Mouse (Mus musculus) retina, postnatal 1 day (tissue): ENCODE results near the gene Zbtb1.
A peak's percentile ranks its signal among the peaks of the same experiment; 100 is the strongest.

Experiments
- DNase-seq: peaks from one replicate; pipeline ENCODE4 v3.0.0-alpha.2; 2012

The Zbtb1 gene

GRCm38 (mm10) chr12:76369978-76370830, at the start of gene Zbtb1:
TSS of gene Zbtb1 (plus strand) at chr12:76370266.
- peak; percentile 90 for DNase-seq

GRCm38 (mm10) chr12:76324679-76325431, 45.2 kb upstream of the Zbtb1 start, which contains the start of gene Akap5:
TSS of gene Akap5 (plus strand) at chr12:76324891.
- DNase-seq, result peak; percentile 90

- no peak for DNase-seq
Observed at GRCm38 (mm10) chr12:76326437-76327220, 43.4 kb upstream of the Zbtb1 start.

GRCm38 (mm10) chr12:76328567-76329354, 41.3 kb upstream of the Zbtb1 start:
- DNase-seq, result no peak

- DNase-seq, result no peak
Observed at GRCm38 (mm10) chr12:76333688-76334087, 36.4 kb upstream of the Zbtb1 start.

- no peak for DNase-seq
Observed at GRCm38 (mm10) chr12:76335641-76336040, 34.4 kb upstream of the Zbtb1 start.

GRCm38 (mm10) chr12:76336111-76336965, 33.7 kb upstream of the Zbtb1 start:
- no peak for DNase-seq

- peak; percentile 76 for DNase-seq
Observed at GRCm38 (mm10) chr12:76341080-76341479, 29.0 kb upstream of the Zbtb1 start.

- no peak for DNase-seq
Observed at GRCm38 (mm10) chr12:76345759-76346455, 24.2 kb upstream of the Zbtb1 start.

GRCm38 (mm10) chr12:76349680-76350220, 20.3 kb upstream of the Zbtb1 start:
- DNase-seq, result no peak

- no peak for DNase-seq
Observed at GRCm38 (mm10) chr12:76360868-76361267, 9.2 kb upstream of the Zbtb1 start.

- DNase-seq, result no peak
Observed at GRCm38 (mm10) chr12:76361405-76362302, 8.4 kb upstream of the Zbtb1 start.

DNA sequence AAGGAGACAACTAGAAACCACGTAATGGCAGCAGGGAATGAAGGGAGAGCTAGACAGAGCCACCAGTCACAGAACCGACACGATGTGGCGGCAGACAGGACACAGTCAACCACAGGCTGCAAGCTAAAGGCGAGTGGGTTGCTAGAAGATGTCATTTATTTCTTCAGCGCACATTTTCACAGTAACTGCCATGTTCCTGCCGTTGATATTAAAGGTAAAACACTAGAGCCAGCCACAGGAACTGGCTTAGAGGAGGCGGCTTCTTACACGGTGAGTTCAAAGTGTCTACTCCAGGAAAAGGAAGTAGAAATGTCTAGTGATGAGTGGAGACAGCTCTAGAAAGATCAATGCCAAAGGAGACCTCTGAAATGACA, 7.8 kb upstream of the Zbtb1 start:
- DNase-seq, result no peak

DNA sequence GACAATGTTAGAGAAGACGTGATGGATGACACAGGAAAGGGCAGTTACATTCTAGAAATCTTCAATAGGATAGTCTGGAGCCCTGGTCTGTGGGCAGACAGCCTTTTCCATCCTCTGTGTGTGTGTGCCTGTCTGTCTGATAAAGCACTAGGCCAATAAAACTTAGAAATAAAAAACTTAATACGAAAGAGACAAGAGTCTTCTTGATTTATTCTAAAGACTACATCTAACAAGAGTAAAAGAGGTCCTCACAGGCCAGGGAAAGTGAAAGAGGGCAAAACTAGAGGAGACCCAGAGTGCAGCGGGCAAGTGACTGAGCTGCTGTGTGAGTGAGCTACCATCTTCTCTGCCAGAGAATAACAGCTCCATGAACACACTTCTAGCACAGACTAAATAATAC, 3.8 kb upstream of the Zbtb1 start:
- no peak for DNase-seq

DNA sequence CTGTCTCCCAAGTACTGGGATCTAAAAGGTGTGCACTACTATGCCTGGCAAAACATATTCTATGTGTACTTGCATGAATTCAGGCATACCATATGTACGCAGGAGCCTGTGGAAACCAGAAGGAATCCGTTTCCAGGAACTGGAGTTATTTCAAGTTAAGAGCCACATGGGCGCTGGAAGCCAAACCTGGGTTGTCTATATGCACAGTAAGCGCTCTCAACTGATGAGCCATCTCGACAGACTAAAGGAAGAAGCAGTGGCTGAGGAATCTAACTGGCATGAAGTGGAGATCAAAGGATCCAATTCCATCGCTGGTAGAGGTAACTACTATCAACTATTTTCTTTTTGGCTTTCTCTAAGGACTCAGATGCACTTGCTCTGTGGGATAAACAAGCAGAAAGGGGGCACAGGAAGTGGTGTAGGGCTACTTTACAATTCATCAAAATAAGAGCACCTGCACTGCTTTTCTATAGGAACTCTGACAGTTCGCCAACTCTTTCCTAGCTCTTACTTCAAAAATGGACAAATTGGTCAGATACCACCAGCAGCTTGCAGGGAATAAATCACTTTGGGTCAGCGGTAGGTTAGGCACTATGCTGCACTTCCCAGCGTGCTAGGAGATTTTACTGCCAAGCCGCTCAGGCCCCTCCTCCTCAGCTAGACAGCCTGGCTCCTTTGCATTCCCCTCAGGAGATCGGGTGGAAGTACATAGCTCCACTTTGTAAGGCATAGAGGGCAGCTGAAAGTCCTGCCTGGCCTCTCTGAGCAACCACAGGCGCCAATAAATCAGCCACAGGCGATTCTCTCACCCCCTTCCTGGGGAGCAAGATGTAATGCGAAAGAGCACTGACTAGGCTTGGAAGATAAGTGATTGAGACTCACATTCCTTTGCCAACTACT, 2.7 kb upstream of the Zbtb1 start:
- DNase-seq, result peak; percentile 32

DNA sequence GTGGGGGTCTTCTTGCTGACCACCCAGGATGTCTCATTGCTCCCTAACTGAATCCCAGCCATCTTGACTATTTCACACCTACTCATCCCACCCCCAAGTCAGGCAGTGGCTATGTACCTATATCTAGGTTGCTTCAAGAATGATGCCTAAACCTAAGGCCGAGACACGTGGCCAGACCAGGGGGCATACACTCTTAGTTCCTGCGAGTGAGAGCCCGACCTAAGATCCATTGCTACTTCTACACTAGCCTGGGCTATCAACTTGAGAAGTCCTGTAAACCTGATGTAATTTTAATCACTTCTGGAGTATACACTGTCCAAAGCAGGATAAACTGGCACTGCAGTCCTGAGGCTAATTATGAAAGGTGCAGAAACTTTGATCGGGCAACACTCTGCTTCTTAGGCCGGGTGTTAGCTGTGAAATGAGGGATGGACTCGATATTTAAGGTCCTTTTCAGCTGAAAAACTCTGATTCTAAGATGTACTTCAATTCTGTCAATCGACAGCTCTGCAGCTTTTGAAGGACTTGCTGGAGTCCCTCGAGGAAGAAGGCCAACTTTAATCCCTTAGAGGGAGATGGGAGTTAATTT, 1.8 kb upstream of the Zbtb1 start:
- DNase-seq, result no peak

GRCm38 (mm10) chr12:76368790-76369205, 1.3 kb upstream of the Zbtb1 start:
- DNase-seq, result no peak
